Mouse (Mus musculus) ovary, postnatal 10 days (tissue): Measurements from ENCODE around the gene Zfp113.
"Not testable (repeated sequence)": the region's sequence is repeated elsewhere in the genome, so short reads cannot be mapped to it uniquely, and the experiment has no call there.

Source experiments
- DNase-seq: peaks from one replicate; pipeline ENCODE4 v3.0.0; 2022; ENCODE audit warnings: low spot score

Gene Zfp113

DNA sequence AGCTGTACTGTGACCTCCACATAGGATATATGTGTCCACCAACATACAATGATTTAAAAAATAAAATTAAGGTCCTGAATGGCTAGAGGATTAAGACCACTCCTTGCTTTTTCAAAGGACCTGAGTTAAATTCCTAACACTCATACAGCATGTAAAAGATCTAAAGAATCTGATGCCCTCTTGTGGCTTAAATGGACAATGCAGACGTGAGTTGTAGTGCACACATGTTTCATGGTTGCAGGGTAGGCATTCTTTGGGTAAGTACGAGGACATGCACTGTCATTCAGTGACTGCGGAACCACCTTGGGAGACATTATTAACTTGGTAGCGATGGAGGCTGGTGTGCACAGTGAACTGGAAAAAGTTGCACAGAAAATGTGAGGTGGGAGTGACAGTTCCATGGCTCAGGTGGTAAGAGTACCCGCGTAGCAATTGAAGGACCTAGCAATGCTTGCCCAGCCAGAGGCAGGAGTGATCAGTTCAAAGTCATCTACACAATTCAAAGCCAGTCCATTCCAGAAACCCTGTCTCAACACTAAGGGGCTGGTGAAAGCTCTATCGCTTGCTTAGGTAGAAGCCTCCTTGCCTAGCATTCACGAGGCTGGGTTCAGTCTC lies 17.5 kb downstream of the Zfp113 start:
- no peak for DNase-seq

- no peak for DNase-seq
These were observed 18.3 kb downstream of the Zfp113 start for GRCm38 (mm10) chr5:138137257-138137656.

DNA sequence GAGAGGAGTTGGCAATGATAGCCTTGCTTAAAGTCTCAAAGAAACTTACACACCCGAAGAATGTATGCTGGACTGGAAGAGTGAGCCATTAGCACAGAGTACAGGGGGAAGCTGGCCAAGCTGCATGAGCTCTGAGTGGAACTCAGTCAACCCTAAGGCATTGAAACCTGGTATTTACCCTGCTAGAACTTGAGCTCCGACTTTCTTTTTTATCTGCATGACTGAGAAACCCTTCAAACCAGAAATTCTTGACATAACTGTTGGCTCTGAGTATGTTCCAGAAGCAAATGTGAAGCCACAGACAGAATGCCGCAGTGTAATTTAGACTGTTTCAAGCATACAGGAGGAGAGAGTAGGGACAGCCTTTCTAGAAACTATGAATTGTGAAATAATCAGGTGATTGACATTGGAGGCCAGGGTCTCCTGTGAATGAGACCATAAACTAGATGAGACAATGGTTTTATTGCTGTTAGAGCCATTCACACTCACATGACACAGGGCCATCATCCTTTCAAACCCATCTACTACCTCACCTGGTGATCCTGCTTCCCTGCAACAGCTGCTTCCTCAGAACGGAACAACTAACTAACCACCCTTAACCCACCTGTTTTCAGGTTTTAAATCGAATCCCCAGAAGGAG lies 23.0 kb downstream of the Zfp113 start:
- DNase-seq: no peak

DNA sequence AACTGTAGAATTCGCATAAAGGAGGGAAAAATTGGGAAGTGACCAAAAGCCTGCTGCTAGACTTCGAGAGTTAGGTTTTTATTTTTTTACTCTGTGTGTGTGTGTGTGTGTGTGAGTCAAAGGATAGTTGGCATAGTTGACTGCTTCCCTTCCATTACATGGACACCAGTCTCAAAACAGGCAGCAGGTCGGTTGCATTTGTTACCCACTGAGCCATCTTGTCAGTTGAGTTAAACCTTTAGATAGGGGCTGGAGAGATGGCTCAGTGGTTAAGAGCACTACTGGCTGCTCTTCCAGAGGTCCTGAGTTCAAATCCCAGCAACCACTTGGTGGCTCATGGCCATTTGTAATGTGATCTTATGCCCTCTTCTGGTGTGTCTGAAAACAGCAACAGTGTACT lies 37.5 kb downstream of the Zfp113 start:
- DNase-seq: no peak

GRCm38 (mm10) chr5:138117199-138118015 lies 38.1 kb downstream of the Zfp113 start:
- no peak for DNase-seq

GRCm38 (mm10) chr5:138116255-138117198 lies 39.0 kb downstream of the Zfp113 start, which contains the start of gene Zscan21:
Zscan21 (plus strand) TSS chr5:138116903.
- DNase-seq: peak; percentile 66

DNA sequence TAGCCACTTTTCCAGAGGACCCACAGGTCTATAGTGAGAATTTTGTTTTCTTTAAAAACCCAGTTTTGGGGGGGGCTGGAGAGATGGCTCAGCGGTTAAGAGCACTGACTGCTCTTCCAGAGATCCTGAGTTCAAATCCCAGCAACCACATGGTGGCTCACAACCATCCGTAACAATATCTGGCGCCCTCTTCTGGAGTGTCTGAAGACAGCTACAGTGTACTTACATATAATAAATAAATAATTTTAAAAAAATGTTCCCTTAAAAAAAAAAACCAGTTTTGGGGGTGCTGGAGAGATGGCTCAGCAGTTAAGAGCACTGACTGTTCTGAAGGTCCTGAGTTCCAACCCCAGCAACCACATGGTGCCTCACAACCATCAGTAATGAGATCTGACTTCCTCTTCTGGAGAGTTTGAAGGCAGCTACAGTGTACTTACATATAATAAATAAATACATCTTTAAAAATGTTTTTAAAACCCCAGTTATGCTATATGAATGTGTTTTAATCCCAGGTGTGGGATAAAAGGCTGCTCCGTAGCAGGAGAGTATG lies 45.6 kb downstream of the Zfp113 start:
- DNase-seq: not testable (repeated sequence)

GRCm38 (mm10) chr5:138107130-138107529 lies 48.4 kb downstream of the Zfp113 start:
- no peak for DNase-seq

- no peak for DNase-seq
These were observed 50.6 kb downstream of the Zfp113 start for GRCm38 (mm10) chr5:138104976-138105375.

GRCm38 (mm10) chr5:138094474-138094873 lies 61.1 kb downstream of the Zfp113 start:
- no peak for DNase-seq

- DNase-seq: no peak
These were observed 62.8 kb downstream of the Zfp113 start for GRCm38 (mm10) chr5:138092771-138093170.

DNA sequence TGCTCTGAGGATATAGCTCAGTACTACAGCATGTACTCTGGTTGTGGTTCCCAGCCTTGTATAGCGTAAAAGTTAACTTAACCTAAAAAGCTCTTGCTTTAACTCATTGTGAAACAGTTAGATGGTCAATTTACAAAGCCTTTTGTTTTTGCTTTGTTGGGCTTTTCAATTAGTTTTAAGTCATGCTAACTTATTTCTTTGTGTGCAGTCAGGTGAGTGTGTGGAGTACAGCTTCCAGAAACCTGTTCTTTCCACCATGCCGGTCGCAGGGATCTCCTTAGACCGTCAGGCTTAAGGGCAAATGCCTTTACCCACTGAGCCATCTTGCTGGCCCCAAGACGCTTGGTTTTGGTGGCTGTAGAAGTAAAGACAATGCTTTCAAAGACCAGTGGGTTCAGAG lies 64.8 kb downstream of the Zfp113 start:
- no peak for DNase-seq

- DNase-seq: no peak
These were observed 65.3 kb downstream of the Zfp113 start for GRCm38 (mm10) chr5:138090271-138090670.
